ENCODE assay signal across 8 mouse cellular contexts in the genomic region with DNA sequence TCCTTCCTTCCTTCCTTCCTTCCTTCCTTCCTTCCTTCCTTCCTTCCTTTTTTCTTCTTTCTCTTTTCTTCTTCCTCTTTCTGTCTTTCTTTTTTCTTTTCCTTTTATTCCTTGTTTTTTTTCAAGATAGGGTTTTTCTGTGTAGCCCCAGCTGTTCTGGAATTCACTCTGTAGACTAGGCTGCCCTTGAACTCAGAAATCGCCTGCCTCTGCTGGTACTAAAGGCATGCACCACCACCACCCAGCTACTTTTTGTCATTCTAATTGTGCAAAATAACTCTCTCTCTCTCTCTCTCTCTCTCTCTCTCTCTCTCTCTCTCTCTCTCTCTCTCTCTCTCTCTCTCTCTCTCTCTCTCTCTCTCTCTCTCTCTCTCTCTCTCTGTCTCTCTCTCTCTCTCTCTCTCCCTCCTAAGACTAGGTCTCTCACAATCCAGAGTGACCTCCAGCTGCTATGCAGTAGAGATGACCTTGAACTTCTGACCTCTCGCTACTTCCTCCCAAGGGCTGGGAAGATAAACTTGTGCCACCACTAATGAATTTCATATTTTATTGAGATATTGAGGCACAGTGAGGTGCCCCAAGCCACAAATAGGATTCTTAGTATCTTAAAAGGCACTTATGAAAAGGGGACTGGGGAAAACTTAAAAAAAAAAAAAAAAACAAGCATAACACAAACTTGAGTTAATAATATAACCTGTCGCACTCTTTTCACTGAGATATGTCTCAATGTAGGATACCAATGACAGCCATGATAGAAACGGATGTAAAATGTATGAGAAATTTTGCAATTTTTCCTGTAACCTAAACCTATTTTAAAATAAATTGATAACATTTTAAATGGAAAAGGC. TPM values are rescaled to one million over a fixed set of nuclear protein-coding genes. Genes with fewer than 3 reads are reported as not detected.
DNase-seq lines count a peak whose midpoint lies in the region; ATAC-seq and TF ChIP-seq lines count a peak whose summit lies in the region.

No protein-coding gene starts in this region.

- no peak for TF ChIP-seq CTCF in lung, adult 2 months (IDR thresholded peaks at IDR 0.05; ENCODE audit: insufficient read depth, low read length)

- H3K27ac ChIP-seq in heart, embryonic 12.5 days (ENCODE audit: poor library complexity, severe bottlenecking): peak overlapping the region; percentile 89
- no peak overlapping the region for H3K27ac ChIP-seq in hindbrain, embryonic 12.5 days
- H3K27ac ChIP-seq in midbrain, embryonic 14.5 days (replicated peaks; ENCODE audit: low read depth, low read length): no peak overlapping the region; the same call in 1 of the 2 replicates

- intact Hi-C loops in heart, postnatal 10 days (cut with DNase I): no loop called here

- peak overlapping the region; percentile 76 for H3K4me3 ChIP-seq in heart, embryonic 12.5 days
- H3K4me3 ChIP-seq in hindbrain, embryonic 12.5 days: 0 out of 2 replicates have a peak overlapping the region, but pooled peaks have one; percentile 67
- peak overlapping the region; percentile 63; the same call in 1 of the 2 replicates for H3K4me3 ChIP-seq in midbrain, embryonic 14.5 days (replicated peaks; ENCODE audit: low read depth, low read length)
- no peak overlapping the region for H3K4me3 ChIP-seq in lung, adult 2 months (replicated peaks; ENCODE audit: extremely low read depth, low read depth, low read length)

- ATAC-seq in heart, embryonic 12.5 days (ENCODE audit: insufficient number of reproducible peaks, low FRiP score): no peak
- no peak for ATAC-seq in hindbrain, embryonic 12.5 days (ENCODE audit: low FRiP score)
- ATAC-seq in midbrain, embryonic 14.5 days (ENCODE audit: low FRiP score, low TSS enrichment): no peak

- peak overlapping the region; percentile 80 for H3K4me2 ChIP-seq in heart, embryonic 12.5 days
- peak overlapping the region; percentile 60 for H3K4me2 ChIP-seq in hindbrain, embryonic 12.5 days (replicated peaks)
- H3K4me2 ChIP-seq in midbrain, embryonic 14.5 days (ENCODE audit: low read length): peak overlapping the region; percentile 70

- WGBS in heart, embryonic 12.5 days: 50% methylated on average over 4 of the region's 4 CpGs
- 67% methylated on average over 4 of the region's 4 CpGs for WGBS in hindbrain, embryonic 12.5 days
- WGBS in midbrain, embryonic 14.5 days: 65% methylated on average over 4 of the region's 4 CpGs
- 61% methylated on average over 4 of the region's 4 CpGs for WGBS in lung, adult 2 months

- H3K27me3 ChIP-seq in heart, embryonic 12.5 days (replicated peaks): no peaks in the 10 kb centered on the region
- H3K27me3 ChIP-seq in hindbrain, embryonic 12.5 days: no peaks in the 10 kb centered on the region
- no peaks in the 10 kb centered on the region for H3K27me3 ChIP-seq in midbrain, embryonic 14.5 days (ENCODE audit: control insufficient read depth, insufficient read depth, low read length)

- no peak for DNase-seq in heart, postnatal 10 days
- DNase-seq in ES-CJ7 (ENCODE audit: low read depth, low spot score): peak; percentile 94
- DNase-seq in midbrain, embryonic 14.5 days: peak; percentile 21
- DNase-seq in gastrocnemius, postnatal 10 days: no peak
- no peak for DNase-seq in ovary, adult 18-20 months (ENCODE audit: low spot score)
- no peak for DNase-seq in lung, adult 2 months

- no peaks in the 10 kb centered on the region for H3K9me3 ChIP-seq in heart, embryonic 12.5 days (replicated peaks)
- no peaks in the 10 kb centered on the region for H3K9me3 ChIP-seq in hindbrain, embryonic 12.5 days (replicated peaks)
- H3K9me3 ChIP-seq in midbrain, embryonic 14.5 days (ENCODE audit: control insufficient read depth, low read length): no peaks in the 10 kb centered on the region

- H3K4me1 ChIP-seq in heart, embryonic 12.5 days (replicated peaks): peaks cover 34% of the 10 kb centered on the region
- peaks cover 11% of the 10 kb centered on the region for H3K4me1 ChIP-seq in hindbrain, embryonic 12.5 days
- H3K4me1 ChIP-seq in midbrain, embryonic 14.5 days (ENCODE audit: control insufficient read depth, insufficient read depth, low read length): peaks cover 5% of the 10 kb centered on the region; the same call in 1 of the 2 replicates
- H3K4me1 ChIP-seq in lung, adult 2 months (ENCODE audit: control insufficient read depth, insufficient read depth, low read length): peaks cover 6% of the 10 kb centered on the region; the same call in 1 of the 2 replicates

- no peak overlapping the region for H3K9ac ChIP-seq in heart, embryonic 12.5 days
- no peak overlapping the region for H3K9ac ChIP-seq in hindbrain, embryonic 12.5 days
- H3K9ac ChIP-seq in midbrain, embryonic 14.5 days (replicated peaks; ENCODE audit: low read length): no peak overlapping the region

- H3K36me3 ChIP-seq in heart, embryonic 12.5 days: no peaks in the 10 kb centered on the region
- H3K36me3 ChIP-seq in hindbrain, embryonic 12.5 days: no peaks in the 10 kb centered on the region
- no peaks in the 10 kb centered on the region for H3K36me3 ChIP-seq in midbrain, embryonic 14.5 days (ENCODE audit: control insufficient read depth, insufficient read depth, low read length)

- TF ChIP-seq POLR2A in lung, adult 2 months (IDR thresholded peaks at IDR 0.05; ENCODE audit: borderline replicate concordance, extremely low read depth, low read depth, low read length): no peak

RNA-seq across cellular contexts. Expression of a gene that starts 7.4 kb away (rescaled TPM):
- 130 and 136 TPM in 2 replicates for polyA plus RNA-seq in heart, embryonic 12.5 days (2016; fragmentation: Nextera tagmentation; extraction: Ambion mirVana)
- 10 to 100 TPM; 53.8 to 59.7 TPM for total RNA-seq in heart, postnatal 10 days (2021)
- polyA plus RNA-seq in hindbrain, embryonic 12.5 days (2016; fragmentation: Nextera tagmentation; extraction: Ambion mirVana): 106 and 116 TPM in 2 replicates
- 103 and 105 TPM in 2 replicates for polyA plus RNA-seq in midbrain, embryonic 14.5 days (2014; fragmentation: Nextera tagmentation; extraction: Ambion mirVana)
- total RNA-seq in gastrocnemius, postnatal 10 days (2021): 10 to 100 TPM; 46.3 to 52.4 TPM
- 18.0 and 25.1 TPM in 2 replicates for polyA plus RNA-seq in lung, adult 2 months (2012; rRNA removed)

RNA-seq across cellular contexts. Expression of a gene that starts 7.6 kb away (rescaled TPM):
- polyA plus RNA-seq in heart, embryonic 12.5 days (2016; fragmentation: Nextera tagmentation; extraction: Ambion mirVana): 49.4 and 51.7 TPM in 2 replicates
- total RNA-seq in heart, postnatal 10 days (2021): 10 to 100 TPM; 23.4 to 27.1 TPM
- 28.2 and 32.4 TPM in 2 replicates for polyA plus RNA-seq in hindbrain, embryonic 12.5 days (2016; fragmentation: Nextera tagmentation; extraction: Ambion mirVana)
- polyA plus RNA-seq in midbrain, embryonic 14.5 days (2014; fragmentation: Nextera tagmentation; extraction: Ambion mirVana): 23.9 and 31.6 TPM in 2 replicates
- 10 to 100 TPM; 19.6 to 22.7 TPM for total RNA-seq in gastrocnemius, postnatal 10 days (2021)
- polyA plus RNA-seq in lung, adult 2 months (2012; rRNA removed): 15.8 and 20.2 TPM in 2 replicates

RNA-seq across cellular contexts. Expression of a gene that starts 57.3 kb away (rescaled TPM):
- polyA plus RNA-seq in heart, embryonic 12.5 days (2016; fragmentation: Nextera tagmentation; extraction: Ambion mirVana): 57.4 and 60.5 TPM in 2 replicates
- 10 to 100 TPM; 22.7 to 27.6 TPM for total RNA-seq in heart, postnatal 10 days (2021)
- polyA plus RNA-seq in hindbrain, embryonic 12.5 days (2016; fragmentation: Nextera tagmentation; extraction: Ambion mirVana): 83.3 and 84.3 TPM in 2 replicates
- polyA plus RNA-seq in midbrain, embryonic 14.5 days (2014; fragmentation: Nextera tagmentation; extraction: Ambion mirVana): 37.9 and 53.9 TPM in 2 replicates
- total RNA-seq in gastrocnemius, postnatal 10 days (2021): 10 to 100 TPM; 16.0 to 19.3 TPM
- 10.0 and 13.1 TPM in 2 replicates for polyA plus RNA-seq in lung, adult 2 months (2012; rRNA removed)

RNA-seq across cellular contexts. Expression of a gene that starts 58.0 kb away (rescaled TPM):
- polyA plus RNA-seq in heart, embryonic 12.5 days (2016; fragmentation: Nextera tagmentation; extraction: Ambion mirVana): 85.9 and 87.0 TPM in 2 replicates
- 10 to 100 TPM; 61.6 to 65.4 TPM for total RNA-seq in heart, postnatal 10 days (2021)
- polyA plus RNA-seq in hindbrain, embryonic 12.5 days (2016; fragmentation: Nextera tagmentation; extraction: Ambion mirVana): 67.0 and 73.9 TPM in 2 replicates
- polyA plus RNA-seq in midbrain, embryonic 14.5 days (2014; fragmentation: Nextera tagmentation; extraction: Ambion mirVana): 41.5 and 52.3 TPM in 2 replicates
- 10 to 100 TPM; 49.6 to 50.3 TPM for total RNA-seq in gastrocnemius, postnatal 10 days (2021)
- polyA plus RNA-seq in lung, adult 2 months (2012; rRNA removed): 54.3 and 87.8 TPM in 2 replicates

Comparison
In these comparisons a context has a peak if more than half of its experiments do, and no peak if none do; other contexts are left out.
1. DNase-seq: peak in ES-CJ7 (single experiment) and midbrain, embryonic 14.5 days (single experiment); none in heart, postnatal 10 days (0 of 2), gastrocnemius, postnatal 10 days (single experiment), ovary, adult 18-20 months (single experiment) and lung, adult 2 months (single experiment).
2. Peak in every context shown above with its lines, with median percentiles within 50 percentile points of each other: H3K4me2 ChIP-seq.